Mouse (Mus musculus): Measurements from ENCODE around the gene Ell3.

DNA sequence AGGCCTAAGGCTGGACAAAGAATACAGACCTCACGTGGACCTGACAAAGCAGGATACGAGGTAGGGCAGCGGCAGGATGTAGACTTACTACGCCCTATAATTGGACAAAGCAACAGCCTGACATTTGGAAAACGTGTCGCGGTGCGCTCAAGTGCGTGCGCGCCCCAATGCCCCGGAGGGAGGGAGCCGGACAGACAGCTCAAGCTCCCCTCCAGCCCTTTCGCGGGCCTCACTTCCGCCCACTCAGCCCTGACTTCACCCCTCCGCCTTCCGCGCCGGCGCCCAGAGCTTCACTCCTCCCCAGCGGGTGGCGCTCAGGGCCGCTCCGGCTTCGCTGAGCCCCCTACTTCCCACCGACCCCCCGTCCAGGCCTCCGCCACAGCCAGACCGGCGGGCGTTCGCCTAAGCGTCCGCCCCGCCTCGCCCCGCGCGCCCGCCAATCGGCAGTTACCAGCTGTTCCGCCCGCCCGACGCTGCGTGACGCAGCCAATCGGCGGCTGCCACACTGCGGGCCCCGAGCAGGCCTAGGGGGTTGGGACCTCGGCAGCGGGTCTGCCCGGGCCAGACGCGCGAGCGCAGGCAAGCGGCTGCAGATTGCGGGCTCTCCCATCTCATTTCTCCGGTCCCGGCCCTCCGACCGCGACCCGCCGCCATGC lies 30.6 kb downstream of the Ell3 start, which contains the start of the genes Pdia3 and Catsper2:
- TF ChIP-seq POLR2A (IDR thresholded peaks at IDR 0.05; ENCODE audit: insufficient read length, low read depth), result peak; percentile 85
- no peak for TF ChIP-seq CEBPB (IDR thresholded peaks at IDR 0.05; ENCODE audit: insufficient read depth, poor library complexity, severe bottlenecking)
- TF ChIP-seq USF1 (IDR thresholded peaks at IDR 0.05; ENCODE audit: low read depth), result no peak
- TF ChIP-seq MAX (IDR thresholded peaks at IDR 0.05; ENCODE audit: low read depth), result no peak
- TF ChIP-seq TCF12 (IDR thresholded peaks at IDR 0.05; ENCODE audit: insufficient read depth, poor library complexity, severe bottlenecking), result no peak
- peak; percentile 81 for TF ChIP-seq POLR2AphosphoS2 (IDR thresholded peaks at IDR 0.05; ENCODE audit: insufficient read length, low read depth)
- TF ChIP-seq TCF3 (IDR thresholded peaks at IDR 0.05; ENCODE audit: insufficient read length, low read depth), result no peak
- TF ChIP-seq E2F4 (IDR thresholded peaks at IDR 0.05; ENCODE audit: insufficient read depth), result no peak
